Mouse (Mus musculus) adrenal gland (tissue): ENCODE data around the gene Bod1.

Experiments
- intact Hi-C: fragments of 180-260 bp; cut with DNase I; formaldehyde crosslinking; loops from one replicate; pipeline ENCODE4 v1.15.1; 2025

Bod1 gene

GRCm38 (mm10) chr11:31670468-31670921, 1.2 kb downstream of the Bod1 start:
- intact Hi-C loops: loop anchor here (10.0 kb wide), 2 partner anchors 204 to 494 kb away; partner anchors contain the start of gene Cpeb4

- intact Hi-C loops: no loop called here
Observed at GRCm38 (mm10) chr11:31669172-31669869, 2.4 kb downstream of the Bod1 start.

GRCm38 (mm10) chr11:31664186-31664585, 7.5 kb downstream of the Bod1 start:
- intact Hi-C loops: no loop called here

- intact Hi-C loops: no loop called here
Observed at GRCm38 (mm10) chr11:31663501-31663900, 8.2 kb downstream of the Bod1 start.

GRCm38 (mm10) chr11:31662872-31663446, 8.7 kb downstream of the Bod1 start:
- intact Hi-C loops: no loop called here

GRCm38 (mm10) chr11:31662214-31662613, 9.5 kb downstream of the Bod1 start:
- intact Hi-C loops: no loop called here

GRCm38 (mm10) chr11:31657806-31658175, 13.9 kb downstream of the Bod1 start:
- intact Hi-C loops: no loop called here

- intact Hi-C loops: no loop called here
Observed at GRCm38 (mm10) chr11:31657168-31657805, 14.4 kb downstream of the Bod1 start.

- intact Hi-C loops: no loop called here
Observed at GRCm38 (mm10) chr11:31649507-31649906, 22.2 kb downstream of the Bod1 start.

- intact Hi-C loops: no loop called here
Observed at GRCm38 (mm10) chr11:31647268-31647667, 24.4 kb downstream of the Bod1 start.

- intact Hi-C loops: no loop called here
Observed at GRCm38 (mm10) chr11:31646571-31646970, 25.1 kb downstream of the Bod1 start.

GRCm38 (mm10) chr11:31643120-31643519, 28.6 kb downstream of the Bod1 start:
- intact Hi-C loops: no loop called here

GRCm38 (mm10) chr11:31641066-31641810, 30.4 kb downstream of the Bod1 start:
- intact Hi-C loops: no loop called here

GRCm38 (mm10) chr11:31640187-31640586, 31.5 kb downstream of the Bod1 start:
- intact Hi-C loops: no loop called here

- intact Hi-C loops: loop anchor here (2.0 kb wide), 1 partner anchor 389 kb away; no protein-coding TSS in a partner anchor
Observed at GRCm38 (mm10) chr11:31637788-31638373, 33.8 kb downstream of the Bod1 start.

- intact Hi-C loops: no loop called here
Observed at GRCm38 (mm10) chr11:31628700-31629099, 43.0 kb downstream of the Bod1 start.

- intact Hi-C loops: no loop called here
Observed at GRCm38 (mm10) chr11:31620796-31621195, 50.9 kb downstream of the Bod1 start.

GRCm38 (mm10) chr11:31617797-31618196, 53.9 kb downstream of the Bod1 start:
- intact Hi-C loops: loop anchor here (5.0 kb wide), 1 partner anchor 370 kb away; no protein-coding TSS in a partner anchor

- intact Hi-C loops: loop anchor here (5.0 kb wide), 1 partner anchor 370 kb away; no protein-coding TSS in a partner anchor
Observed at GRCm38 (mm10) chr11:31617236-31617635, 54.4 kb downstream of the Bod1 start.

- intact Hi-C loops: loop anchor here (5.0 kb wide), 1 partner anchor 369 kb away; no protein-coding TSS in a partner anchor
Observed at GRCm38 (mm10) chr11:31616722-31617121, 55.0 kb downstream of the Bod1 start.
